Mouse (Mus musculus) small intestine, adult 2 months (tissue): ENCODE measurements around the gene Trim56. TPM values are rescaled to one million over a fixed set of nuclear protein-coding genes. Genes with fewer than 3 reads are reported as not detected.
A peak's percentile ranks its signal among the peaks of the same experiment; 100 is the strongest.
"Not testable (repeated sequence)": the region's sequence is repeated elsewhere in the genome, so short reads cannot be mapped to it uniquely, and the experiment has no call there.

Experiments
- H3K27ac ChIP-seq: fragments of 200-500 bp; 2 replicates; pipeline ENCODE4 v1.5.1; 2012; ENCODE audit warnings: low read depth, low read length, control low read depth, inconsistent platforms; ENCODE audit not compliant: insufficient read depth
- H3K27me3 ChIP-seq: fragments of 200-500 bp; 2 replicates; pipeline ENCODE4 v1.6.1; 2012; ENCODE audit warnings: mild to moderate bottlenecking, moderate library complexity, low read length, inconsistent platforms; ENCODE audit not compliant: control insufficient read depth, insufficient read depth
- H3K36me3 ChIP-seq: fragments of 200-500 bp; 2 replicates; pipeline ENCODE4 v1.6.1; 2012; ENCODE audit warnings: mild to moderate bottlenecking, low read length, control low read depth, inconsistent platforms; ENCODE audit not compliant: control insufficient read depth, insufficient read depth
- H3K4me1 ChIP-seq: fragments of 200-500 bp; 2 replicates; pipeline ENCODE4 v1.6.1; 2012; ENCODE audit warnings: low read length, inconsistent platforms, mixed read lengths; ENCODE audit not compliant: control insufficient read depth, insufficient read depth, insufficient read length
- H3K4me3 ChIP-seq: fragments of 200-500 bp; 2 replicates; pipeline ENCODE4 v1.5.1; 2012; ENCODE audit warnings: low read depth, mild to moderate bottlenecking, control low read depth, inconsistent platforms, low read length, moderate library complexity
- CTCF ChIP-seq: fragments of 200-500 bp; IDR thresholded peaks from 2 replicates; pipeline ENCODE4 v1.5.1; 2012; ENCODE audit warnings: low read depth, mild to moderate bottlenecking, control low read depth, inconsistent platforms, low read length, moderate library complexity, mixed read lengths; ENCODE audit not compliant: insufficient replicate concordance, insufficient read length; ENCODE audit errors: extremely low read depth
- POLR2A ChIP-seq: fragments of 200-500 bp; IDR thresholded peaks from 2 replicates; pipeline ENCODE4 v1.6.1; 2012; ENCODE audit warnings: low read depth, mild to moderate bottlenecking, control low read depth, inconsistent platforms, low read length, moderate library complexity
- WGBS: fragments of 180-500 bp; shearing (Covaris S2); methylation state at CpG from one replicate; pipeline ENCODE4 v1.1.7; 2018; 5-methylcytosine and 5-hydroxymethylcytosine counted together
- polyA plus RNA-seq: library from polyadenylated mRNA; depleted of rRNA; stranded (reverse); fragments of >200 nt; gene quantifications from 2 replicates; pipeline ENCODE4 v1.2.3, GENCODE M21; 2012

Trim56 gene
- polyA plus RNA-seq, 1 experiment: 19.9 TPM

GRCm38 (mm10) chr5:137138977-137139376, 23.0 kb upstream of the Trim56 start:
- Histone ChIP-seq H3K36me3 (peaks cover 89% of the 10 kb centered on the region), H3K4me3 (no peak overlapping the region), H3K27me3 (no peaks in the 10 kb centered on the region), H3K4me1 (no peaks in the 10 kb centered on the region), H3K27ac (no peak overlapping the region)
- no peak for TF ChIP-seq CTCF
- no peak for TF ChIP-seq POLR2A
- 89% methylated on average over 10 of the region's 10 CpGs for WGBS

- H3K36me3 ChIP-seq: peaks cover 67% of the 10 kb centered on the region
- no peak overlapping the region for H3K4me3 ChIP-seq
- no peaks in the 10 kb centered on the region for H3K4me1 ChIP-seq
- H3K27me3 ChIP-seq: no peaks in the 10 kb centered on the region
- 55% methylated on average over 11 of the region's 11 CpGs for WGBS
- no peak for TF ChIP-seq CTCF
- TF ChIP-seq POLR2A: no peak
- H3K27ac ChIP-seq: no peak overlapping the region
Observed at GRCm38 (mm10) chr5:137134959-137135358, 18.9 kb upstream of the Trim56 start.

DNA sequence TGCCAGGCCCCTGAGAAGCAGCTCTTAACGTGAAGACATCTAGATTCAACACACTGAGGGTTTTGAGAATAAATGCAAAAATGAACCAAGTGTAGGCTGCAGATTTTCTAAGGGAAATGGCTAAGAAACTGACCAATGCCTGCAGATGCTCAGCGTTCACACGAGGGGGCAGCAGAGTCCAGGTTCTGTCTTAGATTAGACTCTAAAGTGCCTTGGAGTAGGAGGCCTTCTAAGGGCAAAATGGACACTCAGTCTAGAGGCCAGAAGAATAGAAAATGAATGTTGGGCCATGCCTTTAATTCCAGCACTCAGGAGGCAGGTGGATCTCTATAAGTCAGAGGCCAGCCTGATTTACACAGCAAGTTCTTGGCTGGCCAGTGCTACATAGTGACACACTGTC, 15.5 kb upstream of the Trim56 start:
- H3K27ac ChIP-seq: no peak overlapping the region
- TF ChIP-seq CTCF: peak; percentile 79; the same call in 1 of the 2 replicates
- TF ChIP-seq POLR2A: no peak
- H3K36me3 ChIP-seq: peaks cover 32% of the 10 kb centered on the region
- WGBS: 2% methylated on average over 3 of the region's 3 CpGs
- no peak overlapping the region for H3K4me3 ChIP-seq
- H3K4me1 ChIP-seq: no peaks in the 10 kb centered on the region
- no peaks in the 10 kb centered on the region for H3K27me3 ChIP-seq

DNA sequence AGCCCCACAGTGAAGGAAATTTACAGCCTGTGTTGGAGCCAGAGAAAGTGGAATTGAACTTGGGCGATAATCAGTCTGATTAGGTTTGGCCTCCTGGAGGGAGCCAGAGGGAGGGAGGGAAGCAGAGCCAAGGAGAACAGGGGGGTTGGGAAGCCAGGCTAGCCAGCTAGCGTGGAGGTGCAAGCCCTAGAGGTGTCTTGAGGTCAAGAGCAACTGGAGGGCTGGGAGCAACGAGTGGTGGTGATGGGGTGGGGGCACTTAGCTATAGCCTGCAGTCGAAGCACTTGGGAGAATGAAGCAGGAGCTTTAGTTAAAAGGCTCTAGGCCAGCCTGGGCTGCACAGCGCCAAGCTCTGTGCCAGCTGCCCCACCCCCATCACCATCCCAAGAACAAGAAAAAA, 13.3 kb upstream of the Trim56 start:
- Histone ChIP-seq H3K4me3 (no peak overlapping the region), H3K4me1 (no peaks in the 10 kb centered on the region), H3K27me3 (no peaks in the 10 kb centered on the region), H3K27ac (no peak overlapping the region), H3K36me3 (peaks cover 16% of the 10 kb centered on the region)
- 20% methylated on average over 5 of the region's 5 CpGs for WGBS
- TF ChIP-seq CTCF (no peak), POLR2A (no peak)

- no peaks in the 10 kb centered on the region for H3K27me3 ChIP-seq
- H3K36me3 ChIP-seq: no peaks in the 10 kb centered on the region
- 77% methylated on average over 4 of the region's 4 CpGs for WGBS
- TF ChIP-seq POLR2A (no peak), CTCF (no peak)
- no peaks in the 10 kb centered on the region for H3K4me1 ChIP-seq
- H3K4me3 ChIP-seq: no peak overlapping the region
- H3K27ac ChIP-seq: no peak overlapping the region
Observed at GRCm38 (mm10) chr5:137123516-137123915, 7.5 kb upstream of the Trim56 start.

GRCm38 (mm10) chr5:137122686-137123193, 6.7 kb upstream of the Trim56 start:
- no peak overlapping the region for H3K4me3 ChIP-seq
- 17% methylated on average over 14 of the region's 14 CpGs for WGBS
- no peaks in the 10 kb centered on the region for H3K27me3 ChIP-seq
- H3K36me3 ChIP-seq: no peaks in the 10 kb centered on the region
- no peaks in the 10 kb centered on the region for H3K4me1 ChIP-seq
- no peak overlapping the region for H3K27ac ChIP-seq
- TF ChIP-seq CTCF (peak; percentile 80; the same call in 1 of the 2 replicates), POLR2A (no peak)

- no peak for TF ChIP-seq POLR2A
- TF ChIP-seq CTCF: no peak
- Histone ChIP-seq H3K36me3 (no peaks in the 10 kb centered on the region), H3K4me1 (peaks cover 5% of the 10 kb centered on the region; the same call in 1 of the 2 replicates), H3K4me3 (no peak overlapping the region), H3K27ac (no peak overlapping the region), H3K27me3 (no peaks in the 10 kb centered on the region)
- WGBS: 78% methylated on average over 4 of the region's 4 CpGs
Observed at GRCm38 (mm10) chr5:137121280-137121679, 5.3 kb upstream of the Trim56 start.

DNA sequence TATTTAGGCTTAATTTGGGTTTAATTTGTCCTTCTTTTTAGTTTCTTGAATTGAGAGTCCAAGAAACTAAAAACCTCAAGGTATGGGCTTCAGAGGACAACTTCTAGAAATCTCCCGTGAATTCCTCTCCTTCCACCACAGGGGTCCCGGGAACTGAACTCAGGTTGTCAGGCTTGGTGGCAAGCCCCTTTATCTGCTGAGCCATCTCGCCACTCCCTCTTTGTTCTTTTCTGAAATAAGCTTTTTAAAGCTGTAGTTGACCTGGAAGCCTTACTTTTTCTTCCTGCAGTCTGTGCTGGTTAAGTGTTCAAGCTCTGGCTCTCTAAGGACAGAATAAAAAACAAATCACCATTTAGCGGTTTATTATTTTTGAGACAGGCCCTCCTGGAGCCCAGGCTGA, 2.9 kb upstream of the Trim56 start:
- WGBS: 87% methylated on average over 4 of the region's 4 CpGs
- TF ChIP-seq CTCF (no peak), POLR2A (no peak)
- H3K27me3 ChIP-seq: no peaks in the 10 kb centered on the region
- peaks cover 14% of the 10 kb centered on the region for H3K4me1 ChIP-seq
- H3K36me3 ChIP-seq: peaks cover 9% of the 10 kb centered on the region
- H3K27ac ChIP-seq: no peak overlapping the region
- no peak overlapping the region for H3K4me3 ChIP-seq

GRCm38 (mm10) chr5:137117994-137118393, 2.0 kb upstream of the Trim56 start:
- not testable (repeated sequence) for H3K4me3 ChIP-seq, H3K27me3 ChIP-seq, H3K27ac ChIP-seq
- Histone ChIP-seq H3K4me1 (peaks cover 15% of the 10 kb centered on the region), H3K36me3 (peaks cover 17% of the 10 kb centered on the region)
- 84% methylated on average over 3 of the region's 3 CpGs for WGBS
